Mouse (Mus musculus) cerebellum, postnatal 36 days (tissue): ENCODE results near the gene Grin2b.
"Not testable (repeated sequence)": the region's sequence is repeated elsewhere in the genome, so short reads cannot be mapped to it uniquely, and the experiment has no call there.

ENCODE experiments used
- DNase-seq, 2 experiments: peaks; one replicate each; pipeline ENCODE4 v3.0.0; 2021 to 2022; ENCODE audit warnings: mixed read lengths in 2 of 2

The Grin2b gene

DNA sequence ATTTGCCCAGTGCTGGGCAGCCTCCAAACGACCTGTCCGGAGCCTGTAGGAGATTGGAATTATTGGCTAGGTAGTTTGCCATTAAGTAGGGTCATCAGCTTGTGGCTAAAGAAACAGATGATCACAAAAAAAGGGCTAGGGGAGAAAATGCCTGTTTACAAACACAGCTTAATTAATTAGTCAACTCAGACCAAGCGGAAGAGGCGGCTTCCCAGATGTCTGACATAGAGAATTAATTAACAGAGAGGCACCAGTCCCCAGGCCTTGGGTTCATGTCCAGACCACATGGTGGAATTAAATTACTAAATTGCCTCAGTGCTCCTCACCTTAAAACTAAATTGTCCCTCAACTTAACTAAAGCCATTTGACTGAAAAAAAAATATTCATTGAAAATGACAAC lies 376.4 kb downstream of the Grin2b start:
- DNase-seq: no peak

DNA sequence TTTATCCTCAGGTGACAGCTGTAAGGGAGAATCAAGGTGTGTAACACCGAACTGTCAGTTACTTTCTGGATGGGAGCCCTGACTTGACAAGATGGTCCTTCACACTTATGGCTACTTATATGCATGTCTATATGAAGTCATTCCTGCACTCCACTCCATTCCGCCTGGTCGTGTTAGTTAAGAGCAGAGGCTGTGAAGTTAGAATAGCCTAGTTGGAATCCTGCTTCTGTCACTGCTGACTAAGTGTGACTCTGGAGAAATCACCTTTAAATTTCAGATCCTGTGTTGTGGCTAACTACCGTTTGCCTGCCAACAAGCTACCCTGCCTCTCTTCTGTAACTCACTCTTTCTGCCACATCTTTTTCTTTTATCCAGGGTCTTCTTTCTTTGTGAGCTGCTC lies 381.9 kb downstream of the Grin2b start:
- no peak for DNase-seq

DNA sequence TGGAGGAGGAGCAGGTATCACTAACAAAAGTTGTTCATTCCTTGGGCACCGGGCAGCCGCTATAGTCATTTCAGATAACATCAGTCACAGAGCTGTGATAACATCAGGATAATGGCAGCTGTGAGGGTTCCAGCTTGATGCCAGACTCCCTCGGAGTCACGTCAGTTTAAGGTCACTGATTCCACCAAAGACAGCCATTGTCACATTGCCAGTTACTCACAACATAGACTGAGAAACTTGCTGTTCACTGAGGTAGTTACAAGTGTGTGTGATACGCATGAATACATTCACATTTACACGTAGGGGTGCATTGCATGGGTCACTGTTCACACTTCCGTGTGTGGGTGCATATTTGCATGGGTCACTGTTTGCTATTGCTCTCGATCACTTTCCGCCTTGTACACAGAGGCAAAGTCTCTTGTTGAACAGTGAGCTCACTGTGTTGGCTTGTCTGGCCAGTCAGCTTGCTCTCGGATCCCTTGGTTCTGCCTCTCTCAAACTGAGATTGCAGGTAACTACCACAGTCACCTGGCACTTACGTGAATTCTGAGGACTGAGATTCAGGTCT lies 383.6 kb downstream of the Grin2b start:
- no peak for DNase-seq

DNA sequence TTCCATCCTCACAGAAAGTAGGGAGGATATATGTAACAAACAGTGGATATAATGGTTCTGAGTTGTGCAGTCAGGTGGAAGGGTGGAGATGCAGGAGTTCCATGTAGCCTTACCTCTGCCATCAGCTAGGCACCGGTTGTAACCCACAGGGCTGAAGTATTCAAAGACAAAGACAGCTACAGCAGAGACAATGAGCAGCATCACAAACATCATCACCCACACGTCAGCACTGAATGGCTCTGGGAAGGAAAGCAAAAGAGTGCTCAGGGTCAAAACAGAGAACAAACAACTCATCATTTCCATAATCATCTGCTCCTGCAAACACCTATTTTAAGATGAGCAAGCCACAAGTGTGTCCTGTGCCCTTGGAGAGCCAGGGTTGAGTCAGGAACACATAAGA lies 398.6 kb downstream of the Grin2b start:
- DNase-seq: no peak

DNA sequence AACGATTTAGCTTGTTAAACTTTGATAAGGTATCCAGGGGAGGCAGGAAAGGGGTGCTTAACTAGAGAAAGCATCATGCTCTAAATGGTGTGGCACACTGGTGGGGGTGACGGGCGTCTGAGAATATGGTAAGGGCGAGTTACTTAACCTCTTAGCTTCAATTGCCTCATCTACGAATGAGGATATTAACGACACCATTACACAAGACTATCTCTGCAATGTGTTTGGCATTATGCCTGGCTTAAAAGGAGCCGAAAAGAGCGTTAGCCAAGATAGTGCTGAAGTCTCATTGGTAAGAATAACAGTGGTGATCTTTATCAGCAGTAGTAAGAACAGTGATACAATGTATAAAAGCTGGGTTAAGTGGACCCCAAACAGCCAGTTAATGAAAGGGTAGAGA lies 405.7 kb downstream of the Grin2b start:
- no peak for DNase-seq

DNA sequence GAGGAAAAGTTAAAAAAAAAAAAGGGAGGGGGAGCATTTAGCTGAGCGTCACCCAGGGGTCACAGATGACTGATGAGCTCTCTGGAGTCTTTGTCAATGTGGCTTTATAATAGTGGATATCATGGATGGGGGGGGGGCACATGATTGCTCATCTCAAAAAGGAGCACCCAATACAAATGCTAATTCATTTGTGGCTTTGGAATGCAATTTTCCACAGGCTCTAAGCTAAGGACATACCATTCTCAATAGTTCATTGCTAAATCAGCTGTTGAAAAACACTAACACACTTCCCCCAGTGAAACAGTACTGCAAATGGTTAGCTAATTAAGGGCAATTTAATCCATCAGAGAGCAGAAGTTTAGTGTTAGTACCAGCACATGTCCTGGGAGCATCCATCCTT lies 414.6 kb downstream of the Grin2b start:
- no peak for DNase-seq

DNA sequence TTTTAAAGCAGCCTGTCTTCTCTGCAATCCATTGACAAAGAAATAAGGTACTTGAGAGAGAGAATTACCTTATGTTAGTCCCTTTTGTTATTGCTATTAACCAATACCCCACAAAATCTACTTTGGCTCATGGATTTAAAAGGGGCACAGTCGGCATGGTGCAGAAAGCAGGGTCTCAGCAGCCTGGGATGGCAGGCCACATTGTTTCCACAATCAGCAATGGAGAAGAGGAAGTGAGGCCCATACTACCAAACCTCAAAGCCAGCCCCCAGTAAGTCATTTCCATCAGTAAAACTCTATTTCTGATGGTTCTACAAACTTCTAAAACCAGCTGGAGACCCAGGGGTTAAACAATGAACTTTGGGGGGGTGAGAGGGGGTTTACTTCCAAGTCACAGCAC lies 417.2 kb downstream of the Grin2b start:
- DNase-seq: no peak

DNA sequence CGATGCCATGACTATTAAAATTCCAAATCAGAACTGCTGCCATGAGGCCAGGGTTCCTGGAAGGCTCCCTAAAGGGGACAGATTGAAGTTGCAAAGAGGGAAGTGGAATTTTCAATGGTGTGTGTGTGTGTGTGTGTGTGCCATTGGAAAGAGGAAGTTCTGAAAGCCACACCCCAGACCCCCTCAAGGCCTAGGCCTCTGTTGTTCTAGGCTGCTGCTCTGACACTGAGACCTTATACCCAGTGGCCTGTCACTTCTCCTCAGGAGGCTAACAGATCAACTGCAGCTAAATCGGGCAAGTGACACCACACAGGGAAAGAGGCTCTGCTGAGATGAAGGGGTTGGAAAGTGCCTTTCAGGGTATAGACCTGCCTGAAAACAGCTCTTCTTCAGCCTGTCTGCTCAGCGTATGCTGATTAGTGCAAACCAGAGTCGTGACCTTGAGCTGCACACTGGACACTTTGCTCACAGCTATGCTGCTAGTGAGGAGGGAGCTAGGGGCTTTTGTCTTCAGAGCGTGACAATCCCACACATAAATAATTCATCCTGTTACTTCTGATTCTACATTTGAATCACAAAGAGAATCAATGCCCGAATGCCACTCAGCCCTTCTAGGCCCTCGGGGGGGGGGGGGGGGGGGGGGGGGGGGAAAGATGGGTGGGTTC lies 424.8 kb downstream of the Grin2b start:
- no peak for DNase-seq

DNA sequence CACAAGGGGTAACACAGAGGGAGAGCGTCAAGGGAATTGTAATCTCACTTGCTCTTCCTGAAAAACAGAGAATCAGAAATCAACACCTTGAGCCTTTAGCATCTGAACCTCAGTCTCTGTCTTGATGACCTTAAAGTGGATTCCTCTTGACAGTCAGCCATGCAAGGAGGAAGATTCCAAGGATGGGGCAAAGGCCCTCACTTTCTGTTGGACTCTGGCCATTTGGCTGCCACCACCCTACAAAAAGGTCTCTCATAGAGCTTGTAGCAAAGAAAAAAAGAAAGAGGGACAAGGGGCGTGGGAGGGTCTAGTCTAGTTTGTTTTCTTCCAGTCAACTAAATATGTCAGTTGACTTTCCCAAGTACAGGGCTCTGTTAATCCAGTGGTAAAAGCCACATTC lies 427.7 kb downstream of the Grin2b start:
- no peak for DNase-seq

DNA sequence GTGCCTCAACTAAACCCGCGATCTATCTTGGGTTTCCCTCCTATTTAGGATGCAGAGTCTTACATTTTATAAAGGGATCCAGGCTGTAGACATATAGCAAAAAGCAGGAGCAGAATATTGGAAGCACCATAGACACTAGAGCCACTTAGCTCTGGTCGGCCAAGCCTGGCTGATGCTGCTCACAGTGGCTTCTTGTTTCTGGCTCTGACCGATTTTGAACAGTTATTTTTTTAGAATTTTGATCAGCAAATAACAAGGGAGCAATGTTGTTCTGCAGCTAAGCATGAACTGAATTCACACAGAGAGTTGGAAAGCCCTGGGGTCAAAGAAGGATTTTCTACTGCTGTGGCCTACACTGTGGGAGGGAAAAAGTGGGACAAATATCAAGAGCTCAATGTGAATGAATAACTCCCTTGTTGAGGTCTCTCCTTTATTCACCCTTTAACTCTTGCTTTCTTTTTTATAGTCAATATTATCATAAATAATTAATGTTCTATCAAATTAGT lies 439.0 kb downstream of the Grin2b start:
- no peak for DNase-seq

DNA sequence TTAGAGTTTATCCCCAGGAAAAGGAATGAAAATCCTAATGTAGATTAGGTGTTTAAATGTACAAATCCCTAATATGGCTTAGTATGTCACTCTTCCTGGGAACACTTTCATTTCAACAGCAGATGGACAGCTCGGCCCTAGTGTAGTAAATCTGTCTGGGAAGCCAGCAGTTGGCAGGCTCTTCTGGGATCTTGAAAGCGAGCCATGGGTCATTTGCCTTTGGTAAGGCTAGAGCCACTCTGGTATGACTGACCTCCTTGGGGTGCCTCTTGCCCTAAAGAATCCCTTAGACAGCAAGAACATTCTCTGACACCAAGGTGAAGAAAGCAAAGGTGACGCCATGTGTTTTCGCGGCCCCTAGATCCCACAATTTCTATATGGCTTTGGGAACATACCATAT lies 446.2 kb downstream of the Grin2b start:
- peak; percentile 60 to 62 for DNase-seq

DNA sequence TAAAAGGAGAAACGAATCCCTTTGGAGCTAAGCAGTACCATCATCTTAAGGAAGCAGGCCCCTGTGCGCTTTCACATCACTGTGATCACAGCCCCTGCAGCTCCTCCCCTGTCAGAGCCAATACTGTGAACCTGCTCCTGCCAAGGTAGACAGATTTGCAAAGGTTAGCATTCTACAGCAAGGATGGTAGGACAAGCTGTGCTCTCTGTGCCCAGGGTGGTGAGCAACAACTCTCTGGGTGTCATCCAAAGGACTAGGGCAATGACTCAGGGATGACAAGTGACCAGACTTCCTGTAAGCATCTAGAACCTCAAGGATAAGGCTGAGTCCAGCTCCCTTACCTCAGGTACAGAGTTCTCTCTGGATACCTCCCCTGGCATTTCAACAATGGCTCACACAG lies 451.6 kb downstream of the Grin2b start:
- DNase-seq: no peak

DNA sequence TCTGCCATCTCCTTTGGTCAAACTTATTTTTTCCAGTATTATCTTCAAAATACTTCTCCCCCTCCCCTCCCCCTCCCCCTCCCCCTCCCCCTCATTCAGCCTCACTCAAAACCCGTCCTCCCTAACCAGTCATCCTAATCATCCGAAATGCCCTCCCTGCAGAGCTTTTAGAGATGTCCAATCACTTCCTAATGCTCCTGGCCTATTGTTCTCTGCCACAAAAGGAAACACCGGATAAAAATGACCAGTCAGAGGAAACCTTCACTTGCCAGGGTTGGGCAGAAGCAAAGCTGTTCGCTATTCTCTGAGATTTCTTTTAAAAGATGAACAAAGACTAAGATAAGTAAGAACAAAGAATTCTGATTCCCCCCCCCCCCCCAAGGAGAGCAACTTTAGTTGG lies 458.4 kb downstream of the Grin2b start:
- DNase-seq: no peak

DNA sequence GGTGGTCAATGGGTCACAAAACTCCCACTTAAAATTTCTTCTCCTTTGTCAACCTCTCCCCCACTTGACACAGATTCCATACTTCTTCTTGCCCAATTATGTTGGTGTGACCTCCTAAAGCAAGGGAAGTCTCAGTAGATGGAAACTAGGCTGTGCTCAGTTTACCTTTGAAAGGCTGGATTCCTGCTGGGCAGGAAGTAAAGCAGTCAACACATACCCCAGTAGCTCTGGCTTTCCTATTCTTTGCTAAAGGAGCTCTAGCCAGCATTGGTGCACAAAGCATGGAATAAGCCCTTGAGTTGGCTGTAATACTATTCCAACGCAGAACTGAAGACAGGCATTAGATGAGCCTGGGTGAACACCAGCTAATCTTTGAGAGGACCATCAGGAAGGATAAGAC lies 459.1 kb downstream of the Grin2b start:
- DNase-seq: no peak

DNA sequence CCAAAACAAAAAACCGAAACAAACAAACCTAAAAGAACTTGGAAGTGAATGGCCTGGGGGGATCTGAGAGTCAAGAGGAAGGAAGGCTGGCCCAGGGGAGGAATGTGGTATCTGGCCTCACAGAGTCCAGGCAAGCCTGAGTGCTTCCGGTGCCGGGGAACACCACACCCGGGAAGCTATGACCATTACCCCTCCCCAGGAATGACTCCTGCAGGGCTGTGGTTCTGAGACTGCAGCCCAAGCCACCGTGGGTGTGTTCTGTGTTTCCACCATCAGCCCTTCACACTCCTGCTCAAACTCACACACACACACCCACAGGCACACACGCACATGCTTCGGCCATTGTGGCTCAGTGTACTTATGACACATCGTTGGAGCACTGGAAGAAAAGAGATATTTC lies 459.6 kb downstream of the Grin2b start:
- DNase-seq: no peak

DNA sequence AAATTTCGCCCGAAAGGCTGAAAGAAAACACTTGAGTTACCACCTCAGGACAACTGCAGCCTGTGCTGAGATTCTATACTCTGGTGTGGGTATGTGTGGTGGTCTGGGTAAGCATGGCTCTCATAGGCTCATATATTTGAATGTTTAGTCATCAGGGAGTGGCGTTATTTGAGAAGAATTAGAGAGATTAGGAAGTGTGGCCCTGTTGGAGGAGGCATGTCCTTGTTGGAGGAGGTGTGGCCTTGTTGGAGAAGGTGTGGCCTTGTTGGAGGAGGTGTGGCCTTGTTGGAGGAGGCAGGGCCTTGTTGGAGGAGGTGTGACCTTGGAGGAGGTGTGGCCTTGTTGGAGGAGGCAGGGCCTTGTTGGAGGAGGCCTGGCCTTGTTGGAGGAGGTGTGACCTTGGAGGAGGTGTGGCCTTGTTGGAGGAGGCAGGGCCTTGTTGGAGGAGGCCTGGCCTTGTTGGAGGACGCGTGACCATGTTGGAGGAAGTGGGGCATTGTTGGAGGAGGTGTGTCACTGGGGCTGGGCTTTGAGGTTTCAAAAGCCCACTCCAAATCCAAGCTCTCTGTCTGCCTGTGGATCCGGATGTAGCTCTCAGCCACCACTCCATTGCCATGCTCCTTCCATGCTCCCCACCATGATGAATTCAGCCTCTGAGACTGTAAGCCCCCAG lies 466.3 kb downstream of the Grin2b start:
- not testable (repeated sequence) for DNase-seq

DNA sequence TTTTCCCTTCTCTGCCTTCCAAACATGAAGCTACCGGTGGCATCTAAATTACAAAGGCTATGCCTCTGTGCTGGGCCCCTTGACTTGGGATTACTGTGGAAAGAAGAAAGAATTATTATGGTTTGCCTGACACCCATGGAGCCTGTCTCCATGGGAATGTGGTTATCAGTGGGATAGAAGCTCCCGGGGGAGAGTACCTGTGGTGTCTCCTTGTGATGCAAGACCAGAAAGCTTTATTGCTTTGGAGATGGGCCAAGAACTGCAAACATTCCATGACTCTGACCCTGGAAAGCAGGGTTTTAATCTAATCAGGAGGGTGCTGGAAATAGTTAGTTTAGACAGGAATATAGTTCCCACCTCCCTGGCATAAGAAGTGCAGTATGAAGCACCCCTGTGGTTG lies 469.7 kb downstream of the Grin2b start:
- DNase-seq: no peak

DNA sequence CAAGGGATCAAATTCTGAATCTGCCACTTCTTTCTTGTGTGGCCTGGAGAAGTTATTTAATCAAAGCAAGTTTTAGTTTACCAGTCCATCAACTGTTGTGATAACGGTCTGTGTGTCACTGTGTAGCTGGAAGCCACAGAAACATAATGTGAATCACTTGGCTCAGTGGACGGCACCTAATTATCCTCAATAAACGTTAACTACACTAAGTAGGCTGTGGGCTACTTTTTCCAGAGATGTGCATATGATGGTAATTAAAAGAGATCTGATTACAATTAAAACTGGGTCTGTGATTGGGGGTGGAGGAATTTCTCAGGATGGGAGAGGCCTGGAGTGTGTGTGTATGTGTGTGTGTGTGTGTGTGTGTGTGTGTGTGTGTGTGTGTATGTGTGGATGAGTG lies 471.9 kb downstream of the Grin2b start:
- no peak for DNase-seq

DNA sequence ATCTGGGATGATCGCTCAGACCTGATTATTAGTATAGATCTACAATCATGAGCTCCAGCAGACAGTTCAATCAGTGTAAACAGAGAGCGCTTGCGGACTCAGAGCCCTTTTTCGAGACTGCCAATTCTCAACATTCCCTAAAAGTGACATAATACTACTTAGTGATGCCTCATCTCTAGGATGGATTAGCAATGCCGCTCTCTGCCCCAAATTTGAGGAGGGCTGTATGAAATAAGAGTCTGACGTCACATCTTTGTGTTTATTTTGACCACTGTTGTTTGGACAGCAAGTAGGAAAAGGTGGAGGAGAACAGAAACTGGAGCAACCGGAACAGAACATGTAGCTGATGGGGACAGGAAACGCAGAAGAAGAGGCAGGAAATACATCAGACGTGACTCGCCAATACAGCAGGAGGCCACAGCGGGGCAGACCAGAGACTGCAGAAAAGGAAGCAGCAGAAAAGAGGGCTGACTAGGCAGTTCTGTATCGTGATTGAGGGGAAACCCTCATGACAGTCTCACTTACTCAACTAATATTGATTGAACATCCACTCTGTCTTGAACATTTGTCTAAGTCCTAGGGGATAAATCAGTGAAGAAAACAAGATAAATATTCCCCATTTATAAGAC lies 472.5 kb downstream of the Grin2b start:
- DNase-seq: no peak

DNA sequence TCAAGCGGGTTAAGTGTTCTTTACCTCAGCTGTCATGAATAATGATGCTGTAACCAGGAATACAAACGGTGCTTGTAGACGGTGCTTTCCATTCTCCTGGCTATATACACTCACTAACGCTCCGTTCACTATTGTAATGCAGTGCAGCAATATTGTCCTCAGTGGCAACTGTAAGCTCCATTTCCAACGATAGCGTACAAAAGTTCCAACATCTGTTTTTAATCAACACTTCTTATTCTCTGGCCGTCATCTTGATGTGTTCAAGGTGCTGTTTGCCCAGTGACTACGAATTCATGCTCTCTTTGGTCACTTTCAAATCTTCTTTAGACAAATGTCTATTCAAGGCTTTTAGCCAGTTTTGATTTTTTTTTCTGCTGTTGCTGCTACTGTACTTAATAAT lies 480.8 kb downstream of the Grin2b start:
- DNase-seq: no peak

DNA sequence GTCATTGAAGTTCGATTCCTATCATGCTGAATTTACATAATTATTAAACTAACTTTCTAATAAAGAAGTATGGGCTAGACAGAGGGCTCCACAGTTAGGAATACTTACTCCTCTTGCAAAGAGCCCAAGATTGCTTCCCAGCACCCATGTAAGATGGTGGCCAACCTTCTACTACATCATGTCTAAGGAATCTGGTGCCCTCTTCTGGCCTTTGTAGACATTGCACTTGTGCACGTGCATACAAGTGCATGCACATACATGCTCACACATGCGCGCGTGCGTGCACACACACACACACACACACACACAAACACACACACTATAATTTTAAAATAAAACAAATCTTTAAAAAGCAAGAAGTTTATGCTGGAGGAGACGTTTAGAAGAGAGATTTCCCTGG lies 481.8 kb downstream of the Grin2b start:
- no peak for DNase-seq

DNA sequence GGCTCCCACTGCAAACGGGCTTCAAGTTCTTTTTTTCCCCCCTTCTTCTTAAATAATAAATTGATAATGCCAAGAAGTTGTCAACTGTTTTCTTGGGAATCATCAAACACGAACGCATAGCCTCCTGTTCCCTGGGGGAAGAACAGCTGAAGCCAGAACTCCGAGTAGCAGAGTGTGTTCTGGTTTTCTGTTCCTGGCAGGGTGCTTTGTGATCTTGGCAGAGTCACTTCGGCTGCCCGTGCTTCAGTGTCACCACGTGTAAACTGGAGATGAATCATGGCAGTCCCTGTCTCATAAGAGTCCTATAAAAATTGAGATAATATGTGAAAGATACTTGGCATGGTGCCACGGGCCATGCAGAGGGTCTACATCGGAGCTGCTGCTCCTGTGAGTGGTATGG lies 485.4 kb downstream of the Grin2b start:
- peak in 1 of 2 experiments; percentile 12 for DNase-seq

DNA sequence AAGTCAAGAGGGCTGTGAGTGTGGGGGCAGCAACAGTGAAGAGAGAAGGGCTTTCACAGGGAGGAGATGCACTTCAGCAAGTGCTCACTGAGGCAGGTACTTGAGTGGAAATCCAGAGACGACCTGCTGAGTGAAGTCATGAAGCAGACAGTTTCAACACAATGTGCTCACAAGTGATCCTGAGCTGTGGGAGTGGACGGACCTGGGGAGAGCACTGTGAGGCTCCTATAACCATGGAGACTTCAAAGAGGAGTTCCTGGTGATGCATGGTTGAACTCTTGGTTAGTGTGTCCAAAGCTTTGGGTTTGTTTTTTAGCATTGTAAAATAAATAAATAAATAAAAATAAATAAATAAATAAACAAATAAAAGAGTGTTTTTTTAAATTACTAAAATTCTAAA lies 489.1 kb downstream of the Grin2b start:
- DNase-seq: no peak

DNA sequence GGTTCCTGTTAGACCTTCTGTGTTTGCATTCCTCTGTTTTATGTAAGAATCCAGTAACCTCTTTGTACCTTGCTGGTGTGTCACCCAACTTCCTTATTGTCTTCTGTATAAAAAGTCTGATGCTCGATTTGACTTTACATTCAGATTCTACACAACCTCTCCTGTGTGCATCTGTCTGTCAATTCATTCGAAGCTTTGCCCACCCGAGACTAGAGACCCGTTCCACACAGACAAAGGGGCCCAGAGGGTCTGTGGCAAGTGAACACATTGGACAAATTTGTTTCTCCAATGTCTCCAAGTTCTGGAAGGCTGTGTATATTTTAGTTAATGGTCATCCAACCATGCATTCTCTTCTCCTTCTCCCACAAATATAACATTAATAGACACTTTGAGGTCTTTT lies 491.9 kb downstream of the Grin2b start:
- DNase-seq: not testable (repeated sequence)
